Comparison of ENCODE assay signal across 17 mouse cellular contexts in genomic region chr13:63930525-63930924, GRCm38 (mm10).
DNase-seq lines count a peak whose midpoint lies in the region; ATAC-seq lines count a peak whose summit lies in the region.
"Had no signal": no experiment of that assay in that cellular context is flagged by ENCODE, and none has a peak within 500 bp of the region (broad histone marks: within the 10 kb centered on the region; RNA-seq: fewer than 3 reads in every experiment).

No protein-coding gene starts in this region.

- H3K4me1 ChIP-seq in hindbrain, embryonic 11.5 days (replicated peaks; ENCODE audit: control insufficient read depth, insufficient read depth, low read length) = no peaks in the 10 kb centered on the region; the same call in 1 of the 2 replicates
- peaks cover 15% of the 10 kb centered on the region for H3K4me1 ChIP-seq in hindbrain, embryonic 12.5 days
- H3K4me1 ChIP-seq in midbrain, embryonic 16.5 days (ENCODE audit: control insufficient read depth, insufficient read depth, low read length) = no peaks in the 10 kb centered on the region
- 0 out of 2 replicates have a peak, but pooled peaks cover 8% of the 10 kb centered on the region for H3K4me1 ChIP-seq in midbrain, embryonic 13.5 days (replicated peaks)
- peaks cover 21% of the 10 kb centered on the region for H3K4me1 ChIP-seq in intestine, embryonic 16.5 days (ENCODE audit: control insufficient read depth, insufficient read depth, low read length)

- ATAC-seq in hindbrain, embryonic 11.5 days (ENCODE audit: low FRiP score) = peak; percentile 53
- no peak for ATAC-seq in hindbrain, embryonic 12.5 days (ENCODE audit: low FRiP score)
- 0 out of 2 replicates have a peak, but pooled peaks have one; percentile 39 for ATAC-seq in midbrain, embryonic 16.5 days
- no peak; the same call in 1 of the 2 replicates for ATAC-seq in midbrain, embryonic 13.5 days
- ATAC-seq in intestine, embryonic 16.5 days = peak; percentile 58
- no peak for ATAC-seq in erythroblast, adult 5-6 weeks (replicated peaks; ENCODE audit: low FRiP score, poor library complexity, severe bottlenecking)

- no peak for DNase-seq in hindbrain, embryonic 11.5 days (ENCODE audit: low spot score)
- no peak for DNase-seq in B cell, adult 2 months
- DNase-seq: cerebellum, adult 8-10 months; gastrocnemius, postnatal 10 days; heart, adult 18-20 months; kidney, postnatal 10 days; thymus, adult 2 months had no signal

- H3K4me2 ChIP-seq in hindbrain, embryonic 11.5 days (replicated peaks; ENCODE audit: low read depth, low read length) = no peak overlapping the region
- no peak overlapping the region for H3K4me2 ChIP-seq in hindbrain, embryonic 12.5 days (replicated peaks)
- no peak overlapping the region for H3K4me2 ChIP-seq in midbrain, embryonic 16.5 days (ENCODE audit: low read length)
- no peak overlapping the region for H3K4me2 ChIP-seq in midbrain, embryonic 13.5 days (replicated peaks)
- no peak overlapping the region for H3K4me2 ChIP-seq in intestine, embryonic 16.5 days (ENCODE audit: low read depth, low read length)
- H3K4me2 ChIP-seq: embryonic facial prominence, embryonic 12.5 days; limb, embryonic 12.5 days; liver, embryonic 15.5 days; midbrain, embryonic 12.5 days had no signal

- H3K9me3 ChIP-seq in hindbrain, embryonic 11.5 days (ENCODE audit: control insufficient read depth, low read length) = no peaks in the 10 kb centered on the region
- H3K9me3 ChIP-seq in hindbrain, embryonic 12.5 days (replicated peaks) = no peaks in the 10 kb centered on the region
- no peaks in the 10 kb centered on the region for H3K9me3 ChIP-seq in midbrain, embryonic 16.5 days (replicated peaks; ENCODE audit: control insufficient read depth, low read length, poor library complexity, severe bottlenecking)
- no peaks in the 10 kb centered on the region for H3K9me3 ChIP-seq in midbrain, embryonic 13.5 days
- no peaks in the 10 kb centered on the region for H3K9me3 ChIP-seq in intestine, embryonic 16.5 days (ENCODE audit: control insufficient read depth, low read length)
- H3K9me3 ChIP-seq: embryonic facial prominence, embryonic 12.5 days; limb, embryonic 12.5 days; liver, embryonic 15.5 days; midbrain, embryonic 12.5 days had no signal

- no peak overlapping the region for H3K9ac ChIP-seq in hindbrain, embryonic 11.5 days (ENCODE audit: low read depth, low read length)
- H3K9ac ChIP-seq in hindbrain, embryonic 12.5 days = no peak overlapping the region
- H3K9ac ChIP-seq in midbrain, embryonic 16.5 days (ENCODE audit: low read depth, low read length) = no peak overlapping the region
- no peak overlapping the region for H3K9ac ChIP-seq in midbrain, embryonic 13.5 days (replicated peaks)
- H3K9ac ChIP-seq in intestine, embryonic 16.5 days (ENCODE audit: low read depth, low read length) = no peak overlapping the region
- H3K9ac ChIP-seq: embryonic facial prominence, embryonic 12.5 days; limb, embryonic 12.5 days; liver, embryonic 15.5 days; midbrain, embryonic 12.5 days had no signal

- no peak overlapping the region for H3K4me3 ChIP-seq in hindbrain, embryonic 11.5 days (ENCODE audit: low read depth, low read length)
- H3K4me3 ChIP-seq in hindbrain, embryonic 12.5 days = no peak overlapping the region
- H3K4me3 ChIP-seq in midbrain, embryonic 16.5 days (ENCODE audit: low read depth, low read length) = no peak overlapping the region
- no peak overlapping the region for H3K4me3 ChIP-seq in midbrain, embryonic 13.5 days (replicated peaks)
- no peak overlapping the region for H3K4me3 ChIP-seq in intestine, embryonic 16.5 days (ENCODE audit: low read length)
- H3K4me3 ChIP-seq: embryonic facial prominence, embryonic 12.5 days; layer of hippocampus, adult 2 months; limb, embryonic 12.5 days; liver, embryonic 15.5 days; midbrain, embryonic 12.5 days had no signal

- WGBS in hindbrain, embryonic 11.5 days = 76% methylated on average over 10 of the region's 10 CpGs
- 68% methylated on average over 10 of the region's 10 CpGs for WGBS in hindbrain, embryonic 12.5 days
- 72% methylated on average over 10 of the region's 10 CpGs for WGBS in midbrain, embryonic 16.5 days
- 72% methylated on average over 10 of the region's 10 CpGs for WGBS in midbrain, embryonic 13.5 days
- WGBS in intestine, embryonic 16.5 days = 56% methylated on average over 10 of the region's 10 CpGs

- H3K27me3 ChIP-seq in hindbrain, embryonic 11.5 days (ENCODE audit: control insufficient read depth, insufficient read depth, low read length) = no peaks in the 10 kb centered on the region
- no peaks in the 10 kb centered on the region for H3K27me3 ChIP-seq in hindbrain, embryonic 12.5 days
- no peaks in the 10 kb centered on the region; the same call in none of the 2 replicates for H3K27me3 ChIP-seq in midbrain, embryonic 16.5 days (ENCODE audit: control insufficient read depth, insufficient read depth, low read depth, low read length)
- H3K27me3 ChIP-seq in midbrain, embryonic 13.5 days = peaks cover 62% of the 10 kb centered on the region
- no peaks in the 10 kb centered on the region for H3K27me3 ChIP-seq in intestine, embryonic 16.5 days (replicated peaks; ENCODE audit: control insufficient read depth, insufficient read depth, low read length)
- H3K27me3 ChIP-seq: embryonic facial prominence, embryonic 12.5 days; liver, embryonic 15.5 days had no signal

- H3K36me3 ChIP-seq in hindbrain, embryonic 11.5 days (ENCODE audit: control insufficient read depth, insufficient read depth, low read length) = no peaks in the 10 kb centered on the region
- no peaks in the 10 kb centered on the region for H3K36me3 ChIP-seq in hindbrain, embryonic 12.5 days
- H3K36me3 ChIP-seq in midbrain, embryonic 16.5 days (ENCODE audit: control insufficient read depth, insufficient read depth, low read length) = no peaks in the 10 kb centered on the region
- H3K36me3 ChIP-seq in midbrain, embryonic 13.5 days = no peaks in the 10 kb centered on the region
- H3K36me3 ChIP-seq in intestine, embryonic 16.5 days (ENCODE audit: control insufficient read depth, insufficient read depth, low read length) = no peaks in the 10 kb centered on the region
- H3K36me3 ChIP-seq: embryonic facial prominence, embryonic 12.5 days; limb, embryonic 12.5 days; liver, embryonic 15.5 days; midbrain, embryonic 12.5 days had no signal

- H3K27ac ChIP-seq in hindbrain, embryonic 11.5 days (ENCODE audit: low read depth, low read length) = no peak overlapping the region
- no peak overlapping the region for H3K27ac ChIP-seq in hindbrain, embryonic 12.5 days
- H3K27ac ChIP-seq in midbrain, embryonic 16.5 days (ENCODE audit: low read length) = no peak overlapping the region
- H3K27ac ChIP-seq in midbrain, embryonic 13.5 days = no peak overlapping the region
- H3K27ac ChIP-seq in intestine, embryonic 16.5 days (ENCODE audit: low read length) = peak overlapping the region; percentile 80
- H3K27ac ChIP-seq: embryonic facial prominence, embryonic 12.5 days; layer of hippocampus, adult 2 months; limb, embryonic 12.5 days; liver, embryonic 15.5 days; midbrain, embryonic 12.5 days had no signal

Comparison
In these comparisons a context has a peak if more than half of its experiments do, and no peak if none do; other contexts are left out.
1. ATAC-seq: peak in hindbrain, embryonic 11.5 days (single experiment), midbrain, embryonic 16.5 days (single experiment) and intestine, embryonic 16.5 days (single experiment); none in hindbrain, embryonic 12.5 days (single experiment), midbrain, embryonic 13.5 days (single experiment) and erythroblast, adult 5-6 weeks (single experiment).